Mouse (Mus musculus) liver, adult 2 months (tissue): ENCODE results near the gene U2af1l4. TPM values are rescaled to one million over a fixed set of nuclear protein-coding genes. Genes with fewer than 3 reads are reported as not detected.
A peak's percentile ranks its signal among the peaks of the same experiment; 100 is the strongest.

Experiments used
- DNase-seq: peaks from one replicate; pipeline ENCODE4 v3.0.0-alpha.2; 2011; ENCODE audit warnings: low read depth, low spot score; ENCODE audit errors: extremely low read depth
- H3K27ac ChIP-seq: fragments of 200-500 bp; replicated peaks from 2 replicates; pipeline ENCODE4 v1.5.1; 2012; ENCODE audit warnings: low read depth, mild to moderate bottlenecking, control low read depth, inconsistent platforms, low read length; ENCODE audit not compliant: insufficient read depth
- H3K27me3 ChIP-seq: fragments of 200-500 bp; 2 replicates; pipeline ENCODE4 v1.6.1; 2012; ENCODE audit warnings: mild to moderate bottlenecking, moderate library complexity, low read length, inconsistent platforms; ENCODE audit not compliant: control insufficient read depth, insufficient read depth
- H3K36me3 ChIP-seq: fragments of 200-500 bp; 2 replicates; pipeline ENCODE4 v1.6.1; 2012; ENCODE audit warnings: low read length, inconsistent platforms; ENCODE audit not compliant: control insufficient read depth, insufficient read depth
- H3K4me1 ChIP-seq: fragments of 200-500 bp; 2 replicates; pipeline ENCODE4 v1.6.1; 2011; ENCODE audit warnings: low read length; ENCODE audit not compliant: control insufficient read depth, insufficient read depth
- H3K4me3 ChIP-seq: fragments of 200-500 bp; 2 replicates; pipeline ENCODE4 v1.5.1; 2011; ENCODE audit warnings: low read depth, mild to moderate bottlenecking, control low read depth, low read length, moderate library complexity; ENCODE audit not compliant: insufficient read depth
- H3K79me2 ChIP-seq: fragments of 200-500 bp; 2 replicates; pipeline ENCODE4 v1.6.1; 2012; ENCODE audit warnings: inconsistent platforms, mild to moderate bottlenecking, low read length, moderate library complexity; ENCODE audit not compliant: control insufficient read depth, insufficient read depth
- H3K9ac ChIP-seq: fragments of 200-500 bp; 2 replicates; pipeline ENCODE4 v1.6.1; 2012; ENCODE audit warnings: low read depth, mild to moderate bottlenecking, control low read depth, inconsistent platforms, low read length
- CTCF ChIP-seq: fragments of 200-500 bp; IDR thresholded peaks from 2 replicates; pipeline ENCODE4 v1.5.1; 2011; ENCODE audit warnings: low read depth, low read length, control low read depth
- POLR2A ChIP-seq: fragments of 200-500 bp; IDR thresholded peaks from 2 replicates; pipeline ENCODE4 v1.6.1; 2011; ENCODE audit warnings: low read length, control low read depth; ENCODE audit not compliant: insufficient read depth; ENCODE audit errors: extremely low read depth
- WGBS: fragments of 180-500 bp; shearing (Covaris S2); methylation state at CpG from one replicate; pipeline ENCODE4 v1.1.7; 2018; 5-methylcytosine and 5-hydroxymethylcytosine counted together
- polyA plus RNA-seq: library from polyadenylated mRNA; depleted of rRNA; stranded (reverse); fragments of >200 nt; gene quantifications from 2 replicates; pipeline ENCODE4 v1.2.3, GENCODE M21; 2012
- total RNA-seq: library from RNA; depleted of rRNA; stranded (reverse); fragments of >200 nt; gene quantifications from 2 replicates; pipeline ENCODE4 v1.2.3, GENCODE M21; 2014

Gene U2af1l4
- total and polyA plus RNA-seq, 2 experiments, result 16.2 to 34.6 TPM

GRCm38 (mm10) chr7:30562526-30563116, 480 bp upstream of the U2af1l4 start:
- TF ChIP-seq CTCF (no peak), POLR2A (no peak)
- Histone ChIP-seq H3K4me1 (peaks cover 15% of the 10 kb centered on the region), H3K27ac (peak overlapping the region; percentile 85), H3K9ac (peak overlapping the region; percentile 83), H3K27me3 (no peaks in the 10 kb centered on the region), H3K4me3 (peak overlapping the region; percentile 61), H3K79me2 (no peaks in the 10 kb centered on the region), H3K36me3 (no peaks in the 10 kb centered on the region)
- peak; percentile 56 for DNase-seq
- under 1% methylated on average over 27 of the region's 27 CpGs for WGBS

GRCm38 (mm10) chr7:30563906-30564280, 792 bp downstream of the U2af1l4 start:
- TF ChIP-seq POLR2A (no peak), CTCF (no peak)
- 32% methylated on average over 6 of the region's 6 CpGs for WGBS

DNA sequence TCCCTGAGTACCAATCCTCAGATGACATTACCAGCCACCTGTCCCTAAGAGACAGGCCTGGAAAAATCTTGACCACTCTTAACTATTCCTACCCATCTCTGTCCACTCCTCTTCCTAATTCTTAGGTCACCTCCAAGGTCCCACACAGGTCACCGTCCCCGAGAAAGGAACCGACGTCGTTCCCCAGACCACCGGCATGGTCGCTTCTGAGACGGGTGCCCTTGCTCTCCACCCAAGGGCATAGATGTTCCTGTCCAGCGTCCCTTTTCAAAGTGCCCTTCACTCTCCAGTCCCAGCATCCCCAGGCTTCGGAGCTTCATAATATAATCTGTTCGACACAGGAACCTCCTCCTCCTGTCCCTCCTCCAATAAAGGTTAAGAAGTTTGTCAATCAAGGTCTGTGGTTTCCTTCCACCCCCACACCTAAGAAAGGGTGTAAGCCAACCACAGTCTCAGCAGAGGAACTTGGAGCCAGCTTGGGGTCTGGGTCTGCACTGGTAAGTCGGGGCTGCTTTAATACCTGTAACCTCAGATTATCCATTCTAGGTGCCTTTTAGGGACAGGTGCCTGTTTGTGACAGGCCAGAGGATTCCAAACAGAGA, 2.0 kb downstream of the U2af1l4 start, which contains the start of gene Igflr1:
Gene Igflr1, plus strand, starts transcription at position 458 of the 602 bp plus-strand sequence.
- no peak for TF ChIP-seq POLR2A
- TF ChIP-seq CTCF, result no peak
- no peak within 1 kb of the TSS for H3K9ac ChIP-seq
- no peaks in the 10 kb centered on the region for H3K79me2 ChIP-seq
- H3K27me3 ChIP-seq, result no peaks in the 10 kb centered on the region
- no peak within 1 kb of the TSS for H3K27ac ChIP-seq
- DNase-seq, result no peak
- H3K36me3 ChIP-seq, result peaks cover 9% of the 10 kb centered on the region; the same call in 1 of the 2 replicates
- H3K4me1 ChIP-seq, result peaks cover 9% of the 10 kb centered on the region
- H3K4me3 ChIP-seq, result no peak within 1 kb of the TSS
- 96% methylated on average over 12 of the region's 12 CpGs for WGBS

More at GRCm38 (mm10) chr7:30563906-30564280, 792 bp downstream of the U2af1l4 start:
- H3K4me1 ChIP-seq, result peaks cover 9% of the 10 kb centered on the region
- no peaks in the 10 kb centered on the region for H3K79me2 ChIP-seq
- H3K4me3 ChIP-seq, result peak overlapping the region; percentile 75
- peaks cover 4% of the 10 kb centered on the region; the same call in 1 of the 2 replicates for H3K36me3 ChIP-seq
- H3K27ac ChIP-seq, result no peak overlapping the region
- H3K27me3 ChIP-seq, result no peaks in the 10 kb centered on the region
- no peak for DNase-seq
- no peak overlapping the region for H3K9ac ChIP-seq

GRCm38 (mm10) chr7:30566033-30566432, 2.9 kb downstream of the U2af1l4 start:
- Histone ChIP-seq H3K27me3 (no peaks in the 10 kb centered on the region), H3K36me3 (peaks cover 17% of the 10 kb centered on the region; the same call in 1 of the 2 replicates), H3K79me2 (no peaks in the 10 kb centered on the region), H3K4me1 (peaks cover 7% of the 10 kb centered on the region), H3K27ac (no peak overlapping the region), H3K4me3 (no peak overlapping the region), H3K9ac (no peak overlapping the region)
- no peak for DNase-seq
- no peak for TF ChIP-seq CTCF
- no peak for TF ChIP-seq POLR2A
- 88% methylated on average over 9 of the region's 9 CpGs for WGBS

GRCm38 (mm10) chr7:30567555-30567954, 4.5 kb downstream of the U2af1l4 start:
- Histone ChIP-seq H3K27me3 (no peaks in the 10 kb centered on the region), H3K4me1 (peaks cover 5% of the 10 kb centered on the region), H3K27ac (no peak overlapping the region), H3K4me3 (no peak overlapping the region), H3K9ac (no peak overlapping the region), H3K79me2 (no peaks in the 10 kb centered on the region), H3K36me3 (peaks cover 26% of the 10 kb centered on the region; the same call in 1 of the 2 replicates)
- WGBS, result 89% methylated on average over 11 of the region's 11 CpGs
- no peak for DNase-seq
- no peak for TF ChIP-seq POLR2A

- H3K36me3 ChIP-seq, result peaks cover 50% of the 10 kb centered on the region
- no peak overlapping the region for H3K9ac ChIP-seq
- TF ChIP-seq POLR2A (no peak), CTCF (no peak)
- H3K4me3 ChIP-seq, result no peak overlapping the region
- no peaks in the 10 kb centered on the region for H3K27me3 ChIP-seq
- DNase-seq, result no peak
- no peak overlapping the region for H3K27ac ChIP-seq
- H3K79me2 ChIP-seq, result no peaks in the 10 kb centered on the region
- H3K4me1 ChIP-seq, result no peaks in the 10 kb centered on the region
- WGBS, result 95% methylated on average over 5 of the region's 5 CpGs
Observed at GRCm38 (mm10) chr7:30572389-30572788, 9.3 kb downstream of the U2af1l4 start.
